Mouse (Mus musculus): Measurements from ENCODE around the gene Zswim8. TPM values are rescaled to one million over a fixed set of nuclear protein-coding genes. Genes with fewer than 3 reads are reported as not detected.

Zswim8 gene
- polyA plus RNA-seq, 2 experiments: 3.1 to 16.8 TPM

DNA sequence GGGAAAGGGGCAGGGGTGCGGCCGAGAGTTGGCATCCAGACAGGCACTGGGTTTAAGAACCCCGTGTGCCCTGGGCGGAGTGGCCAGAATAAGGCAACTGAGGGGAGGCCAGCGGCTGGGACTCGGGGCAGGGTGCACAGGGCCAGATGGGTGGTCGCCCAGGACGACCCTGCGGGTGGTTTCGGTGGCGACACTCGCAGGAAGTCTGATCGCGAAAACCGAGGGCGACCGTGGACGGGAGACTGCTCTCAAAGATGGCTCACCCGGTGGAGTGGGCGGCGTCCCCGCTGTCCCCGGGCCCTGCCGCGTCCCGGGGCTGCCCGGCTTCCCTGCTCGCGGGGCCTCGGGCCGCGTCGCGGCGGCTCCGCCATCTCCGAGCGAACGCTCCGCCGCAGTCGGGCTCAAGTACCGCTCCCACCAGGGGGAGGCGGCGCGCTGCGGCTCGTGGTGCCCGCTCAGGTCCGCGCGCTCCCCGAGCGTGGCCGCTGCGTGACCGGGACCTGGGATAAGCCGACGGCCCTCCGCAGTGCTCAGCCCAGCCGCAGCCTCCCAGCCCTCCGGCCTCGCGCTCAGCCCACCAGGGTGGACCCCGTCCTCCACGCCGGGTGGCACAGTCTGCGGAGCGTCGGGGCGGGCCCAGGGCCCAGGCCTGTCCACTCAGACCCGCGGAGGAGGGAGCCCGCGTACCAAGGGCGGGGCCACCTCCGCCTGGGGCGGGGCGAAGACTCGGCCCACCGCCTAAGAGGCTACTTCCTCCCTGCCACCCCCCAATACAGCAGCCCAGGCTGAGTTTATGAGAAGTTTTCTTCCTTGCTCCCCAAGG lies 26.8 kb downstream of the Zswim8 start, which contains the start of gene Ndst2:
Gene Ndst2, minus strand, starts transcription at position 611 of the 823 bp plus-strand sequence.
- Histone ChIP-seq H3K9me3 (ENCODE audit: control insufficient read depth, low read length) (no peaks in the 10 kb centered on the region), H3K4me1 (replicated peaks; ENCODE audit: control insufficient read depth in 2 of 2, insufficient read depth in 2 of 2, low read length in 1 of 2) (peaks cover 29 to 31% of the 10 kb centered on the region in 2 experiments), H3K4me3 (ENCODE audit: insufficient read depth in 1 of 2, low read depth in 2 of 2, low read length in 2 of 2) (peak within 1 kb of the TSS; percentile 75 to 81), H3K4me2 (ENCODE audit: low read depth) (peak within 1 kb of the TSS; percentile 77), H3K9ac (replicated peaks) (peak within 1 kb of the TSS; percentile 91), H3K27me3 (ENCODE audit: control insufficient read depth, insufficient read depth, low read length) (no peaks in the 10 kb centered on the region), H3K27ac (peak within 1 kb of the TSS; percentile 84), H3K36me3 (replicated peaks; ENCODE audit: control insufficient read depth, insufficient read depth, low read depth) (peaks cover 30% of the 10 kb centered on the region)
- no peak for TF ChIP-seq CTCF (IDR thresholded peaks at IDR 0.05; ENCODE audit: low read depth)
- ATAC-seq (ENCODE audit: insufficient read depth) (peak; percentile 96), DNase-seq (ENCODE audit: low read depth in 3 of 3, low spot score in 3 of 3) (peak; percentile 78 to 81 (median 79))
- WGBS (ENCODE audit: insufficient replicate concordance): under 1% methylated on average over 64 of the region's 81 CpGs

DNA sequence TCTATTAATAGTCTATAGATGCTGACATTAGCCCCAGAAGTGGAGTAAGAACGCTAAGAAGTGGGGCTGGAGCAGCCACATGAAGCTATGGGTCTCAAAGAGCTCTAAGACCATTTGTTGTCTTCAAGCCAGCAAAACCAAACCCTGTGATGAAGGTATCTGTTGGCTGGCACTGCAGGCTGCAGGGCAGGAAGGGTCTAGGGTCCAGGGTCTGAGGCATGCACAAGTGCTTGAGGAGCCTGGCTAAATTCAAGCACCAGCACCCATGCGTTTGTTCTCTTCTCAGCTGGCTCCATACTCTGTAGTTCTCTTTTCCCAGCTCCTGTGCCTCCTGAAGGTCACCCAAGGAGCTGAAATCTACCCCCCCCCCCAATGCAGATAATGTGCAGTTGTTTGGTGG lies 27.7 kb downstream of the Zswim8 start:
- peak overlapping the region; percentile 77 for H3K4me2 ChIP-seq (ENCODE audit: low read depth)
- H3K9me3 ChIP-seq (ENCODE audit: control insufficient read depth, low read length): no peaks in the 10 kb centered on the region
- WGBS (ENCODE audit: insufficient replicate concordance): 50% methylated on average over 2 of the region's 2 CpGs
- H3K4me1 ChIP-seq (replicated peaks; ENCODE audit: control insufficient read depth in 2 of 2, insufficient read depth in 2 of 2, low read length in 1 of 2): peaks cover 29 to 31% of the 10 kb centered on the region in 2 experiments
- no peak overlapping the region; the same call in 1 of the 2 replicates for H3K9ac ChIP-seq (replicated peaks)
- no peaks in the 10 kb centered on the region for H3K27me3 ChIP-seq (ENCODE audit: control insufficient read depth, insufficient read depth, low read length)
- TF ChIP-seq EP300 (IDR thresholded peaks at IDR 0.05; ENCODE audit: low read depth) (no peak), CTCF (IDR thresholded peaks at IDR 0.05; ENCODE audit: low read depth) (no peak)
- ATAC-seq (ENCODE audit: insufficient read depth): no peak
- peak overlapping the region; percentile 40; the same call in 1 of the 2 replicates for H3K27ac ChIP-seq
- no peak overlapping the region; a peak in 1 of 4 replicates for H3K4me3 ChIP-seq (ENCODE audit: insufficient read depth in 1 of 2, low read depth in 2 of 2, low read length in 2 of 2)
- peaks cover 22% of the 10 kb centered on the region for H3K36me3 ChIP-seq (replicated peaks; ENCODE audit: control insufficient read depth, insufficient read depth, low read depth)
- no peak for DNase-seq (ENCODE audit: low read depth in 3 of 3, low spot score in 3 of 3)

DNA sequence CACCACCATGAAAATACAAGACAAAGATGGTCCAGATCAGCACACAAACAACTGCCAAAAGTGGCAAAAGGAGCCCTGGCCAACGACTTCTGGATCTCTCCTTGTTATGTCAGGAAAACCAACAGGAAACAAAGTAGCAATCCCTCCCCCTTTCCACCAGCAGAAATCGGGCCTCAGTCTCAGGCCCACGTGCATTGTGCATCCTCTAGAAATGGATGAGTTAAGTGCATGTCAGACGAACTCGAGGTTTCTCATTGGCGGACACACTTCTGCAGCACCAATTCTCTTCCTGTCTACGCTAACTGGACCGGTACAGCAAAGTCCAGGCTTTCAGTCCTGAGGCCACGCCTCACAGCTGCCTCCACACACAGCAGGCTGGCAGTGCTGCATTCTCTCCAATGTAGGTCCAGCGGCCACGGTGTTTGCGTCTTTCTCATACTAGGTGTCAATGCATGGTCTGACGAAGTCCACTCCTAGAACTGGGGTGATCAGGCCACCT lies 28.6 kb downstream of the Zswim8 start:
- Histone ChIP-seq H3K4me1 (replicated peaks; ENCODE audit: control insufficient read depth in 2 of 2, insufficient read depth in 2 of 2, low read length in 1 of 2) (peaks cover 29% of the 10 kb centered on the region in 2 experiments), H3K27me3 (ENCODE audit: control insufficient read depth, insufficient read depth, low read length) (no peaks in the 10 kb centered on the region)
- 67% methylated on average over 13 of the region's 13 CpGs for WGBS (ENCODE audit: insufficient replicate concordance)

DNA sequence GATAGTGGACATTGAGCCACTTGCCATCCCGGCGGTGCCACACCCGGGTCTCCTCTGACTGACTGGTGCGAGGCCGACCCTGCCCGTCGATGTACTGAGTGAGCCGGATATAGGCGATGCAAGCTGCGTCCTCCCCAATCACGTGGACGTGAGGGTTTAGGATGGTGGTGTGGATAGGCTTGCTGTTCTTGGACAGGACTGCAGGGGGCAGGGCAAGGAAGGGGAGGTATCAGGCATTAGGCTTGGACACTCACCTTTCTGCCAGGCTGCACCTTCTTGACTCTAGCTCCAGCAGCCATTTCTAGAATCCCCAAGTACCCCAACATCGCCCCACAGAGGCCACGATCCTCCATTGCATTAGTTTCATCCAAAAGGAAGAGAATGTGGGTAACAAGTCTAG lies 30.0 kb downstream of the Zswim8 start:
- DNase-seq (ENCODE audit: low read depth in 3 of 3, low spot score in 3 of 3) (peak in 2 of 3 experiments; percentile 41 to 55), ATAC-seq (ENCODE audit: insufficient read depth) (no peak)
- Histone ChIP-seq H3K36me3 (replicated peaks; ENCODE audit: control insufficient read depth, insufficient read depth, low read depth) (peaks cover 3% of the 10 kb centered on the region; the same call in 1 of the 2 replicates), H3K27ac (no peak overlapping the region), H3K27me3 (ENCODE audit: control insufficient read depth, insufficient read depth, low read length) (no peaks in the 10 kb centered on the region), H3K4me2 (ENCODE audit: low read depth) (0 out of 2 replicates have a peak overlapping the region, but pooled peaks have one; percentile 11), H3K4me1 (replicated peaks; ENCODE audit: control insufficient read depth in 2 of 2, insufficient read depth in 2 of 2, low read length in 1 of 2) (peaks cover 19 to 21% of the 10 kb centered on the region in 2 experiments), H3K4me3 (ENCODE audit: insufficient read depth in 1 of 2, low read depth in 2 of 2, low read length in 2 of 2) (no peak overlapping the region), H3K9me3 (ENCODE audit: control insufficient read depth, low read length) (no peaks in the 10 kb centered on the region), H3K9ac (replicated peaks) (no peak overlapping the region)
- no peak for TF ChIP-seq EP300 (IDR thresholded peaks at IDR 0.05; ENCODE audit: low read depth)
- peak; percentile 91 for TF ChIP-seq CTCF (IDR thresholded peaks at IDR 0.05; ENCODE audit: low read depth)
- WGBS (ENCODE audit: insufficient replicate concordance): 29% methylated on average over 14 of the region's 14 CpGs

More for the DNA sequence above, 28.6 kb downstream of the Zswim8 start:
- DNase-seq (ENCODE audit: low read depth in 3 of 3, low spot score in 3 of 3) (no peak), ATAC-seq (ENCODE audit: insufficient read depth) (no peak)
- Histone ChIP-seq H3K9me3 (ENCODE audit: control insufficient read depth, low read length) (no peaks in the 10 kb centered on the region), H3K4me2 (ENCODE audit: low read depth) (no peak overlapping the region), H3K36me3 (replicated peaks; ENCODE audit: control insufficient read depth, insufficient read depth, low read depth) (peaks cover 15% of the 10 kb centered on the region), H3K27ac (no peak overlapping the region), H3K4me3 (ENCODE audit: insufficient read depth in 1 of 2, low read depth in 2 of 2, low read length in 2 of 2) (no peak overlapping the region), H3K9ac (replicated peaks) (no peak overlapping the region)
- TF ChIP-seq CTCF (IDR thresholded peaks at IDR 0.05; ENCODE audit: low read depth) (no peak), EP300 (IDR thresholded peaks at IDR 0.05; ENCODE audit: low read depth) (no peak)

- TF ChIP-seq EP300 (IDR thresholded peaks at IDR 0.05; ENCODE audit: low read depth) (no peak), CTCF (IDR thresholded peaks at IDR 0.05; ENCODE audit: low read depth) (no peak)
- 71% methylated on average over 8 of the region's 8 CpGs for WGBS (ENCODE audit: insufficient replicate concordance)
These were observed 31.2 kb downstream of the Zswim8 start for GRCm38 (mm10) chr14:20738511-20738910.

More at GRCm38 (mm10) chr14:20738511-20738910, 31.2 kb downstream of the Zswim8 start:
- Histone ChIP-seq H3K4me1 (replicated peaks; ENCODE audit: control insufficient read depth in 2 of 2, insufficient read depth in 2 of 2, low read length in 1 of 2) (peaks cover 9 to 13% of the 10 kb centered on the region in 2 experiments; a peak in 3 of 4 replicates), H3K4me3 (ENCODE audit: insufficient read depth in 1 of 2, low read depth in 2 of 2, low read length in 2 of 2) (no peak overlapping the region), H3K36me3 (replicated peaks; ENCODE audit: control insufficient read depth, insufficient read depth, low read depth) (no peaks in the 10 kb centered on the region; the same call in 1 of the 2 replicates), H3K4me2 (ENCODE audit: low read depth) (no peak overlapping the region), H3K9me3 (ENCODE audit: control insufficient read depth, low read length) (no peaks in the 10 kb centered on the region), H3K27me3 (ENCODE audit: control insufficient read depth, insufficient read depth, low read length) (no peaks in the 10 kb centered on the region), H3K9ac (replicated peaks) (no peak overlapping the region), H3K27ac (no peak overlapping the region)
- ATAC-seq (ENCODE audit: insufficient read depth): no peak
- DNase-seq (ENCODE audit: low read depth in 3 of 3, low spot score in 3 of 3): no peak
